Mouse (Mus musculus) cerebellum, postnatal 25 days (tissue): ENCODE measurements around the gene Sept9.
"Not testable (repeated sequence)": the region's sequence is repeated elsewhere in the genome, so short reads cannot be mapped to it uniquely, and the experiment has no call there.

Experiments used
- DNase-seq, 2 experiments: peaks; one replicate each; pipeline ENCODE4 v3.0.0; 2021; ENCODE audit warnings: mixed read lengths in 2 of 2

Sept9 gene

GRCm38 (mm10) chr11:117316441-117317331, 117.2 kb downstream of the Sept9 start:
- DNase-seq, result peak; percentile 43 to 52

GRCm38 (mm10) chr11:117317429-117318101, 118.1 kb downstream of the Sept9 start:
- peak in 1 of 2 experiments; percentile 28 for DNase-seq

- DNase-seq, result no peak
These were observed 118.7 kb downstream of the Sept9 start for GRCm38 (mm10) chr11:117318202-117318601.

- DNase-seq, result no peak
These were observed 119.5 kb downstream of the Sept9 start for GRCm38 (mm10) chr11:117318731-117319542.

- DNase-seq, result no peak
These were observed 120.3 kb downstream of the Sept9 start for GRCm38 (mm10) chr11:117319543-117320335.

GRCm38 (mm10) chr11:117320482-117320881, 121.0 kb downstream of the Sept9 start:
- DNase-seq, result no peak

- DNase-seq, result no peak
These were observed 122.0 kb downstream of the Sept9 start for GRCm38 (mm10) chr11:117321311-117321971.

- DNase-seq, result no peak
These were observed 122.8 kb downstream of the Sept9 start for GRCm38 (mm10) chr11:117322311-117322710.

GRCm38 (mm10) chr11:117322730-117323579, 123.5 kb downstream of the Sept9 start:
- DNase-seq, result no peak

GRCm38 (mm10) chr11:117323976-117324574, 124.6 kb downstream of the Sept9 start:
- DNase-seq, result no peak

- DNase-seq, result not testable (repeated sequence)
These were observed 125.3 kb downstream of the Sept9 start for GRCm38 (mm10) chr11:117324718-117325117.

GRCm38 (mm10) chr11:117325131-117325467, 125.6 kb downstream of the Sept9 start:
- no peak for DNase-seq

GRCm38 (mm10) chr11:117325468-117326139, 126.1 kb downstream of the Sept9 start:
- DNase-seq, result no peak

- DNase-seq, result no peak
These were observed 126.8 kb downstream of the Sept9 start for GRCm38 (mm10) chr11:117326140-117326725.

GRCm38 (mm10) chr11:117326867-117327600, 127.6 kb downstream of the Sept9 start:
- DNase-seq, result no peak

GRCm38 (mm10) chr11:117327633-117328032, 128.2 kb downstream of the Sept9 start:
- DNase-seq, result no peak

GRCm38 (mm10) chr11:117330076-117330950, 130.9 kb downstream of the Sept9 start:
- no peak for DNase-seq

- DNase-seq, result no peak
These were observed 131.4 kb downstream of the Sept9 start for GRCm38 (mm10) chr11:117330951-117331254.
